Mouse (Mus musculus): ENCODE data around the gene Sp7.
"Not testable (repeated sequence)": the region's sequence is repeated elsewhere in the genome, so short reads cannot be mapped to it uniquely, and the experiment has no call there.

Gene Sp7

GRCm38 (mm10) chr15:102344490-102344889 is 22.5 kb downstream of the Sp7 start:
- DNase-seq (ENCODE audit: low read depth, low spot score) = no peak

GRCm38 (mm10) chr15:102341580-102341979 is 25.4 kb downstream of the Sp7 start:
- no peak for DNase-seq (ENCODE audit: low read depth, low spot score)

- no peak for DNase-seq (ENCODE audit: low read depth, low spot score)
Measured at GRCm38 (mm10) chr15:102339612-102340011, 27.4 kb downstream of the Sp7 start.

GRCm38 (mm10) chr15:102336946-102337345 is 30.0 kb downstream of the Sp7 start:
- DNase-seq (ENCODE audit: low read depth, low spot score) = no peak

GRCm38 (mm10) chr15:102335925-102336324 is 31.1 kb downstream of the Sp7 start:
- DNase-seq (ENCODE audit: low read depth, low spot score) = not testable (repeated sequence)

GRCm38 (mm10) chr15:102335254-102335653 is 31.7 kb downstream of the Sp7 start:
- DNase-seq (ENCODE audit: low read depth, low spot score) = no peak

GRCm38 (mm10) chr15:102331610-102332015 is 35.4 kb downstream of the Sp7 start, which contains the start of gene Myg1:
Myg1 (plus strand) TSS chr15:102331709.
- peak; percentile 85 for DNase-seq (ENCODE audit: low read depth, low spot score)

- no peak for DNase-seq (ENCODE audit: low read depth, low spot score)
Measured at GRCm38 (mm10) chr15:102326892-102327291, 40.1 kb downstream of the Sp7 start.

- peak; percentile 85 for DNase-seq (ENCODE audit: low read depth, low spot score)
Measured at GRCm38 (mm10) chr15:102326022-102326576, 40.9 kb downstream of the Sp7 start, which contains the start of gene Pfdn5. Pfdn5 (plus strand) TSS chr15:102326116.

- DNase-seq (ENCODE audit: low read depth, low spot score) = no peak
Measured at GRCm38 (mm10) chr15:102324654-102325473, 42.1 kb downstream of the Sp7 start.

- DNase-seq (ENCODE audit: low read depth, low spot score) = peak; percentile 21
Measured at GRCm38 (mm10) chr15:102316263-102316662, 50.7 kb downstream of the Sp7 start.

GRCm38 (mm10) chr15:102315292-102315691 is 51.7 kb downstream of the Sp7 start:
- DNase-seq (ENCODE audit: low read depth, low spot score) = no peak

GRCm38 (mm10) chr15:102311489-102311888 is 55.5 kb downstream of the Sp7 start:
- DNase-seq (ENCODE audit: low read depth, low spot score) = no peak

- no peak for DNase-seq (ENCODE audit: low read depth, low spot score)
Measured at GRCm38 (mm10) chr15:102310074-102310845, 56.7 kb downstream of the Sp7 start.

GRCm38 (mm10) chr15:102308717-102309116 is 58.3 kb downstream of the Sp7 start:
- DNase-seq (ENCODE audit: low read depth, low spot score) = no peak
